Mouse (Mus musculus) liver, embryonic 14.5 days (tissue): ENCODE results near the gene Fmo6.

Experiments used
- CTCF ChIP-seq: IDR thresholded peaks from 2 replicates; pipeline ENCODE4 v1.5.1; 2016; ENCODE audit warnings: antibody characterized with exemption, low read depth, control low read depth
- EP300 ChIP-seq: IDR thresholded peaks from 2 replicates; pipeline ENCODE4 v1.6.1; 2016; ENCODE audit warnings: antibody characterized with exemption, low read depth

DNA sequence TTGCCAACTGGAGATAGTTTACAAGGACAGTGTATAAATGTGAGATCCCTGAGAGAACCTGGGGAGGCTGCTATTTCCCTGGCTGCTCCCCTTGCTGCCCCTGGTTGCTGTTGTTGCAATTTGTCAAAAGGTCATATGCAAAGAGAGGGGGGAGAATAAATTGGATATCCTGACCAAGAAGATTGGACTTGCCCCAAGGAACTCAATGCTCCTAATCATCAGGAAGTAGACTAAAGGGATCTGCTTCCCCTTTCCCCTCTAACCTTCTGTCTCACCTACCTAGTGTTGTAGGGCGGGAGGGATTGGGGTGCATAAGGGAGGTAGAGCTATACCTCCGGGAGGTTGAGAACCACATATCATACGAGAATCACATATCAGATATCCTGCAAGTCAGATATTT, 8.2 kb downstream of the Fmo6 start:
- TF ChIP-seq EP300 (no peak), CTCF (no peak)
